Mouse (Mus musculus) spleen, postnatal 4 days (tissue): ENCODE measurements at regions not wholly inside any gene's neighbourhood (a gene's known extent, or its start where the extent isn't known, plus 50 kb on each side); places are given as distances from the start of the nearest gene placed in this dataset.

Source experiments
- DNase-seq, 2 experiments: peaks; one replicate each; pipeline ENCODE4 v3.0.0; 2022; ENCODE audit warnings: low spot score in 2 of 2

DNA sequence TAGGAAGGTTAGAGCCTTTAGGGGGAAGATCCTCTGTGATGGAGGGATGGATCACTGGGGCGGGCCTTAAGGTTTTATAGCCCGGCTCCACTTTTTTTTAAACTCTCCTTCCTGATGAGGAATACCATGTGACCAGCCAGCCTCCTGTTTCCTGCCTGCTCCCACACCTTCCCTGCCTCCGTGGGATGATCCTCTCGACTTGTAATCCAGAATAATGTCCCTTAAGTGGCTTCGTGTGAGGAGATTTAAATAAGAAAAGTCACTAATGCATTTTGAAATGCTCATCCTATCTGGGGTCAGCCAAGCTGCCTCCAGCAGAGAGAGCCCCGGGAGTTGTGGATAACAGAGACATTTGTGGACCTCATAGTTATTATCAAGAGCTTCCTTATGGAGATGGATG is 200.0 kb upstream of the Sulf2 start:
- DNase-seq = no peak

DNA sequence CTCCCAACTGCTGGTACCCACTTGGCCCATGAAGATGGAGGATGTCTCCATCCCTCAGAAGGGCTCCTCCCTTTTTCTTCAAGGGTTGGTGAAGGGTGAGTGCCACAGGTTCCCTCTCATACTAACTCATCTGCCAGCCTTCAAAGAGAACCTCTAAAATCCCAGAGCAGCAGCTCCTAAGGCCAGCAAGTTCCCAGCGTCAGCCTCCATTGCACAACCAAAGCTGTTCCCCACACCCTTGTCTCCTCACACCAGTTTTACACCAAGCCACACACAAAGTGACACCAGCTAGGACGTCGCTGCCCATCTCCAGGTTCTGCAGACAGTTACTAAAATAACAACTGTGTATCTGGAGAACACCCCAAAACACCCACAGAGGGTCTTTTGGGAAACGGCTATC is 198.9 kb upstream of the Sulf2 start:
- no peak for DNase-seq

DNA sequence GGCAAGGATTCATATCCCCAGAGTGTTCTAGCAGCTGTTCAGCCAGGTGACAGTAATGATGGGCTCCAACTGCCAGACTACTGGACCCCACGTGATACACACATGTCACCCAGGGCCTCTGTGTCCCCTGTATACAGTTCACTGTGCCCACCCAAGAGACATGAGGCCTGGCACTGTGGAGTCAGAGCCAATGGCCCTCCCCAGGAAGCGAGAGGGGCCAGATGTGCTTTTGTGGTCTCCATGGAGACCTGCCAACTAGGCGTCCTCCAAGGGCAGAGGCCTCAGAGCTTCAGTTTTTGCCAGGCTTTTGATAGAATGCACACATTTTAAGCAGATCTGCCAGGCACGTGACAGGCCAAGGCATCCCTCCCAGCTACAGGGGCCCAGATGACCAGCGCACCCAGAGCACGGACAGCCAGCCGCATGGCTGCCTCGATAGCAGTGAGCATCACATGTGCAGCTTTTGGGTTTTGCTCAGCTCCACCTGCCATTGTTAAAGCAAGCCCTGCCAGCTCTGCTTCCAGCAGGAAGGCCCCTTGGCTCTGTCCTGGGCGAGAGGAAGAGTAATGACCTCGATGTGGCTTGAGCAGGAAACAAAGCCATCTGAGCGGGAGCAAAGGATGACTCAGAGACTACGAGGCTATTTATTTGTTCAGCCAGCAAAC is 198.1 kb upstream of the Sulf2 start:
- DNase-seq = no peak

DNA sequence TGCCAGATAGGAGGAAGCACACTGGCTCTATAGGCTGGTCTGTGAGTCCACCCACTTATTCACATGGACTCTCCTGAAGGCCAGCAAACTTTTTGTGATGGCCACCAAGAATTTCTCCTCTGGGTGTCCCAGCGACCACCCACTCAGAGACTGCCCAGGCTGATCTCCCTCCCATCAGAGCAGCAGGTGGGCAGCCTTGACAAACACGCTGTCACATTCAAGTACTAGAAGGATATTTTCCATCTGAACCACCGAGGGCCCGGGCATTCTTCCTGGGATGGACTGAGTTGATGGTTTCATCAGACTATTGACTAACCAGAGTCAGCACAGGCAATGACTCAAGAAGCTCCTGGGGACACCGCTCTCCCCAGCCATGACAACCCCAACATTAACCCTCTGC is 196.5 kb upstream of the Sulf2 start:
- DNase-seq = no peak

DNA sequence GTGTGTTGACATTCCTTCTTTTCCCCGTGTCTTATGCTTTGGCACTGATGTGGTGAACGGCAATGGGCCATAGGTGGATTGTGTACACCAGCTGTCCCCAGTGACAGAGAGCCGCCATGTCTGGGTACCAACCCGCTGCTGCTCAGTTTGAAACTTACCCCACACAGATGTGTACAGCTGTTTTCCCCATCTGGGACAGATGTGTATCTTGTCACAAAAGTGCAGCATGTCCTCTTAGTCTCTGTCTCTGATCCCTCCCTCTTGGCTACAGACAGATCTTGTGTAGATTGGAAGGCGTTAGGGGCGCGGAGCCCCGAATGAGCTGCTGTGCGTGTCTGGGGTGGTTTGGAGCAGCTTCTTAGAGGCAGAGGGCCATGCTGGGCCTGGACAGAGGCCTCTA is 196.1 kb upstream of the Sulf2 start:
- no peak for DNase-seq

DNA sequence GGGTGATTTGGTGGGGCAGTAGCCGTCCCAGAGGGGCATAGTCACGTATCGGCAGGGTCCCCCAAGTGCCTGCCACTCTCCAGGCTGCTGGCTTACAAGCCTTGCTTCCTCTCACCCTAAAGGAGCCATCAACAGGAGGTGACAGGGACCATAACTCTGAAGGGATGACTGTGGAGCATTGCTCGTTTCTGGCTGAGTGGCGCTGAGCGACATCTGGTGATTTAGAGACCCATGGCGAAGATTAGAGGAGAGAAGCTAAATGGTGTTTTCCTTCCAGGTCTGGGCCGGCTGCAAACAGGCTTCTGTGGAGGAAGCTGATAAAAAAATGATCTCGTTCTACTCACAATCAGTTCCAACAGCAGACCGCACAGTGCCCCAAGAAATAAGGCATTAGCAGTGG is 193.2 kb upstream of the Sulf2 start:
- no peak for DNase-seq

DNA sequence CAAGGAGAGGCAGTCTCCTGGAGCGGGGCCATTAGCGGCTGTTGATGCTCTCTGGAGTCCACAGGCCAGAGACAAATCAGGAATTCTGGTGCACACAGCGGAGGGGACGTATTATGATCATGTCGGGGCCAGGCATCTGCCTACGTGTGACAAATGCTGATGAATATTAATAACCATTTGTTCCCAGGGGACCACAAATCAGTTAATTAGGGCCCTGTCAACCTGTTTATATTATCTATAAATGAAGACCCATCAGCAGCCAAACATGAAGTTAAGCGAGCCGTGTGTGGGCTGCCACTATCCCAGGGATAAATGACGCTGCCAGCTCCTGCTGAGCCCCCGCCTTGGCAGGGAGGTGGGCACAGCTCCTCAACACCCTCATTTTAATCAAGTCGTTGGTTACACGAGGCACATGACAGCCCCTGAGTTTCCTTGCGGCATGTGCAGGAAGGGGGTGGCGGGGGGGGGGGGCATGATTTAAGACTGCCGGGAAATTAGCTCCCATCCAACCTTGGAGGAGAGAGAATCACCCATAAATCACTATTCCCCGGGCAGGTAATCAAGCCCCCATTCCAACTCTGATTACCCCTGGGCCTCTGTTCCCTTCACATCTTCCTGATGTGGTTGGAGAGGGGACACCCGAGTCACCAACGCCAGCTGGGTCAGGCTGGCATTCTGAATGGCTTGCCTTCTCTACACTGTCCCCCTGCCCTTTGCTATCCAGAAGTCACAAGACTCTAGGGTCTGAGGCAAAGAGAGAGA is 191.1 kb upstream of the Sulf2 start:
- no peak for DNase-seq

DNA sequence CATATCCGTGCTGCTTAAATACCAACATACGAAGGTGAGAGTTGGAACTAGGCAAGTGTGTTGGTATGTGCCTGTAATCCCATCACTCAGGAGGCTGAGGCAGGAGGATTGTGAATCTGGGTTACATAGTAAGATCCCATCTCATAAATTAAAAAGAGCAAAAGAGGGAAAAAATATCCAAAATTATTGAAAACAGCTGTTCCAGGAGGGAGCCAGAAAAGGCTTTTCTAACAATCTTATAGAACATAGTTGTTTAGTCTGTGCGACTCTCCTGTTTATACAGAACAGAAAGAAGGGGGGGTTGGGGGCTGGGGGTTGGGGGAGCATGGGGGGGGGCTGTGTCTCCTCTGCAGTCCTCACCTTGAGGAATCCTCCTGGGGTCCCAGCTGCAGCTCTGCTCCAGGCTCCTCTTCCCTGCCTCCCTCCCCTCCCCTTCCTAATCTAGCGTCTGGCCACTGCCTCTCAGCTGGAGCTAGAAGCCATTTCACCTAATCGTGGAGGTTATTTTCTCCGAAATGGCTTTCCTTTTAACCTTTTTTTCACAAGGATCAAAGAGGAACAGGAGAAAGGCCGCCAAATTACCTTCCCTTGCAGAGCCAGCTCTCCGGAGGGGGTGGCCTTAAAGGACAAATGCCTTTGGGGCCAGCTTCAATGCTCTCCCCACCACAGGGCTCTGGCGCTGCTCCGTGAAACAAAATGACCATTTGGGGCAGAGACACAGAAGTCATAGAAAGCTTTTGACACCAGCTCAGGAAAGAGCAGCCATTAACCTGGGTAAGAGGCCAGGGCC is 188.3 kb upstream of the Sulf2 start:
- DNase-seq = no peak

DNA sequence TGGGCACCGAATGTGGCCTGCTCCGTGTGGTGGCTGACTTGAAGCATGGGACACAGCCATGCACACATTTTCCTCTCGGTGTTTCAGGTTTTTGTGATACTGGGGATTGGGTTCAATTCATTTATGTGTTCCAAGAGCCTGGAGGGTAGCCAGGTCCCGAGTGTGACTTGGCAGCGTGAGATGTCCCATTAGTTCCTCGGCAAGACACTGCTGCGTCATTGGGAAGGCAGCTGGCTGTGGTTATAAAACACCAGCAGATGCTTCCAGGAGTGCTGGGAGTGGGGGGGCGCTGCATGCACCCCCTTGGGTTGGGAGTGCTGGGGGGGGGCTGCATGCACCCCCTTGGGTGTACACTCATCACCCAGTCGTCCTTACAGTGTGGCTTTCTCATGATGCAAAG is 186.9 kb upstream of the Sulf2 start:
- no peak for DNase-seq

DNA sequence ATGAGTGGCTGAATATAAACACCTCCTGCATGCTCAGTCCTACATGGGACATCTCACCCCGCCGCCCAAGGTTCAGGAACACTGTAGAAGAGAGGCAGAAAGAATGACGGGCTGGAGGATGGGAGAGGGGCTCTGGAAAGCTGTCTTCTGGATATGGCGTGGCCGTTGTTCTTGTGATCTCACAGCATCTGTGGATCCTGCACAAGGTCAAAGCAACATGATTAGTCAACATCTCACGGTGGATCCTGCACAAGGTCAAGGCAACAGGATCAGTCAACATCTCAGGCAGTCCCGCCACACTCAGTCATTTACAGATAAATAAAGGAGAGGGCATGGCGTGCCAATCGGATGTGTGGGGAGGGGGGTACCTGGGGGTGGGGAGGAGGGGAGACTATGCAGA is 184.7 kb upstream of the Sulf2 start:
- DNase-seq = no peak

DNA sequence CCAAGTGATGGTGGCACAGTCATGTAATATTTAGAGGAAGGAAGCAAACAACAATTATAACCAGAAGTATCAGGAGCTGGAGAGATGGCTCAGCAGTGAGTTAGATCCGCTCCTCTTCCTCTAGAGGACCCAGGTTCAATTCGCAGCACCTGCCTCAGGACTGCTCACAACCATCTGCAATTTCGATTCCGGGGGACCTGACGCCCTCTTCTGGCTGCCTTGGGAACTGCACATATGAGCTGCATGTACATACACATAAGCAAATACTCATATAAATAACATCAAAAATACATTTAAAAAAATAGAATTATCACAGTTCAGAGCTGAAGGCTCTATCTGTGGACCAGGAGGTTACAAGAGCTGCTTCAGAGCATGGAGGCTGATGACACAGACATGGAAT is 184.0 kb upstream of the Sulf2 start:
- no peak for DNase-seq

DNA sequence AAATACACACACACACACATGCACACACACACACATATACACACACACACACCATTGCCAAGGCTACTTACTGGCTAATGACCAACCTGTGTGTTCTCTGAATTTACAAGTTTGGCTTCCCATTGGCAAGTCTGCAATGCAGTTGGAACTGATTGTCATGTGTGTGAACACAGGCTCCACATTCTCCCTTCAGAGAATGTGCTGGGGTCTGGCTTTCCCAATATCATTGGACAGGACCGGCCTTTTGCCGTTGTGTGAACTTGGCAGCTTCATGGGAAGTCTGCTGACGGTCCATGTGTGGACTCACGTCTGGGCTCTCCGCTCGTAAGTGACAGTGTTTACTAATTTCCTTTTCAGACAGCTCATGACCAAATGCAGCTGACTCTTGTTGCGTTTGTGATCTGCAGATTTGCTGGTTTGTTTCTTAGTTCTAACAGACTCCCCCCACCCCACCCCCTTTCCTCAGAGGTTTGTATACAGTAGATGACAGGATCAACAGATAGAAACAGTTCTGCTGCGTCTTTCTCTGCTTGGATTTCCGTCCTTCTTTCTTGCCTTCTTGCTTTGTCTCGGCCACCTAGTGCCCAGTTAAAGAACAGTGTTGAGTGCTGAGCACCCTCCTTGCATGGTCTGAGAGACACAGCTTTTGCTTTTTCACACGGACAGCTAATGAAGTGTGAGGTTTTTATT is 183.1 kb upstream of the Sulf2 start:
- no peak for DNase-seq

DNA sequence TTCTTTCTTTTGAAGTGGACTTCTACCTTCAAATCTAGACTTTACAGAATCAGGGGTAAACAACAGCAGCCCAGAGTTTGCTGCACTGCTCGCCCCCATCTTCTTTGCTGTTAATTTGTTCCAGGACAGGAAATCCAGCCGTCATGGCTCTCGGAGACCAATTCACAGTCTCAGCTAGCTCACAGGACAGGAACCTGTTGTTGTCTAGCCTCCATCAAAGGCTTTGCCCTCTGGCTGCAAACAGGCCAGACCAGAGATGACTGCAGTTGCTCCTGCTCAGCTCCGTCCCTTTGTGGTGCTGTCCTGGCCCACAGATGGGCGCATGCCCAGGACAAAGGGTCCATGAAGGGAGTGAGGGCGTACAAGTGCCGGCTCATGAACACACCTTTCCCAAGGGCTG is 182.2 kb upstream of the Sulf2 start:
- DNase-seq = no peak

DNA sequence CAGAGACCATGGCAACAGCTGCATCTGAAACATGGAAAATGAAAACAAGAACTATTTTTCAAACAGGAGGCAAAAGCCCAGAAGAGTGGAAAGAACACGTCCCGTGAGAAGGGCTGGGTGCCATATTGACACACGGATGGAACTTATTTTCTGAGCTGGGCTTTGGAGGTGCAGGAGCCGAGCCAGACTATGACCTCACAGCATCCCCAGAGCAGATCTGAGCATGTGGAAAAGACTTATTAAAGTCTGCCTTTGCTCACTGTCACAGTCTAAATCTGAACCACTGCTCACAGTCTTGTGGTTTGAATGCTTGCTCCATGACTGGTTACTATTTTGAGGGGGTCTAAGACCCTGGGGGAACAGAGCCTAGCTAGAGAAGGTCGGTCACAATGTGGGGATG is 180.2 kb upstream of the Sulf2 start:
- DNase-seq = no peak

DNA sequence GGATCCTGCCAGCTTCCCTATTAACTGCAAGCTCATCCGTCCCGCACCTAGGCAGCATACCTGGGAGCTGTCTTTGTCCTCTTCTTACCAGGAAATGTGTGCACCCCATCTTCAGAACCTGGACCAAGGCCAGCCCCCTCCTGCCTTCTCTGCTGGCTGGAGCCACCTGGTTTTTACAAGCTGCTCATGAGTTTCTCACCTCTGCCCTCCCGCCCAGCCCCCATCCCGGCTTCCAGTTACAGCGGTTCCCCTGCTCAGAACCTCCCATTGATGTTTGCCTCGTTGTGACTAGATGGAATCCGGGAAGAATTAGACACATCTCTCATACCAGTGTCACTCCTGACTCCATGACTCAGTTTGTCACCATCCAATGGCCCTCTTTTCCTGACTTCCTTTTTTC is 179.1 kb upstream of the Sulf2 start:
- no peak for DNase-seq

DNA sequence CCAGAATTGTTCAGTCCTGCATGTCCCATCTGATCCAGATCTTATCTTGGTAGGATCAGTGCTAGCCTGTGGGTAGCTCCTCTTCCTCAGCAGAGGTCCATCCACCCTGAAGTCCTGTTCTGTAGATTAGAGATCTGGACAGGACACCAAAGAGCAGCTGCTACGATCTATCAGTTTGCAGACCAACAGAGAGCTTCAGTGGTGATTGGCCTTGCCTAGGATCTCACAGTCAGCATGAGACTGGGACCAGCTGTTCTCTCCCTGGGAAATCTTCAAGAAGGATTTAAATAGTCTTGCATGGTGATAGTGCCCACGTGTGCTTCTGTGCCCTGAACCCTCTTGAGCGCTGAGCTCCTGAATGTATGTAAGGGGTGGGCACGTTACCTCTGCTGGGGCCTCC is 178.4 kb upstream of the Sulf2 start:
- no peak for DNase-seq

DNA sequence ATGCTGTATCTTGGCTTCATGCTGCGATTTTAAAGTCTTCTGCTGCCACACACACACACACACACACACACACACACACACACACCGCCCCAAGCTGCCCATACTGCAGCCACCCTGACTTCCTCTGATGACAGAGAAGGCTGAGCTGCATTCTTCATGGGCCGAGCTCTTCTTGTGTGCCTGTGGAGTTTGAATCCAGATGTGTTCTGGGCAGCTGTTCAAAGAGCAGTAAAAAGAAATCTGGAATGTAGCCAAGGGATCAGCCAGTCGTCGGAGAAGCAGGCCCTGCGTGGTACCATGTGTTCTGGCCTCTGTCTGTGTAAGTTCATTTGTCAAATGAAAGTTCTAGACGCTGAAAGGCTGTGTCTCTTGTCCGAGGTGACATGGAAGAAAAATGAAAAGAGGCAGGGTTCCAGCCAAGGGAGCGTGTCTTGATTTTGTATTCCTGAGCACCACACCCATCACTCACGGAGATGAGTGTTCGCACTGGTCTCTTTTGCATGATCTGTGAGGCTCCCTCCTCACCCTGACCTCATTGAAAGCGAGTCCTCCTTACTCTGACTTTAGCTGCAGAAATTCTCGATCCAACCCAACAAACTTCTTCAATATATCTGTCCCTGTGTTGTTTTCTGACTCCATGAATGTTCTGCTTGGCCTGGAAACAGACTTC is 177.4 kb upstream of the Sulf2 start:
- DNase-seq = no peak

DNA sequence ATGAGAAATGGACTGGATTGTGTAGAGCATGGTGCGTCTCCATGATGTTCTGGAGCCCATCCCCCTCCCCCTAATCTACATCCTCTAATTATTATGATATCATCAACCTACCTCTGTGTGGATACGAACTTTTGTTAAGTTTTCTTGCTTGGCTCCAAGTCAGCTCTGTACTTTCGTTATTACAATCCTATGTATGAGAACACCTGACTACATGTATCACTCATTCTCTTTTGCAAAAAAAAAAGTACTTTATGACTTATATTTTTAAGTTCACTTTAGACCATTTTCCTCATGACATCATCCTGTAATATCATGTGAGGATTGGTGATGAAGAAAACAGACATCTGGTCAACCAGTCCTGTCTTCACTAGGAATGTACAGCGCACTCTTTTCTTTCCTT is 175.7 kb upstream of the Sulf2 start:
- DNase-seq = no peak

DNA sequence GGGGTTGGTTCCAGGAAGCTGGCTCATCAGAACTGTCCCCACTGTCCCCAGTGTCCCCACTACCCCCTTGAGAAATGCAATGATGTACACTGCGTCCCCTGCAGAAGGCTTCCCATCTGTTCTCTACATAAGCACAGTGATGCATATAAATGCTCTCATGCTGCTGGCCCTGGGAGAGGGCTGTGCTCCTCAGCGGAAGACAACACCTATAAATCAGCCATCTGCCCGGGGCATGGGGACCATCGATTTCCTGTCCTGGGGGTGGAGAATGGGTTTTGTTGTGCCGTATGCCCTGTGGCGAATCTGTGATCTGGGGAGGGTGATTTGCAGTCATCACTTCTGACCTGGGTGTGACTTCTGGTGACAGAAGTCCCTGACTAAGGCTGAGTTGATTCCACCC is 174.9 kb upstream of the Sulf2 start:
- DNase-seq = no peak

DNA sequence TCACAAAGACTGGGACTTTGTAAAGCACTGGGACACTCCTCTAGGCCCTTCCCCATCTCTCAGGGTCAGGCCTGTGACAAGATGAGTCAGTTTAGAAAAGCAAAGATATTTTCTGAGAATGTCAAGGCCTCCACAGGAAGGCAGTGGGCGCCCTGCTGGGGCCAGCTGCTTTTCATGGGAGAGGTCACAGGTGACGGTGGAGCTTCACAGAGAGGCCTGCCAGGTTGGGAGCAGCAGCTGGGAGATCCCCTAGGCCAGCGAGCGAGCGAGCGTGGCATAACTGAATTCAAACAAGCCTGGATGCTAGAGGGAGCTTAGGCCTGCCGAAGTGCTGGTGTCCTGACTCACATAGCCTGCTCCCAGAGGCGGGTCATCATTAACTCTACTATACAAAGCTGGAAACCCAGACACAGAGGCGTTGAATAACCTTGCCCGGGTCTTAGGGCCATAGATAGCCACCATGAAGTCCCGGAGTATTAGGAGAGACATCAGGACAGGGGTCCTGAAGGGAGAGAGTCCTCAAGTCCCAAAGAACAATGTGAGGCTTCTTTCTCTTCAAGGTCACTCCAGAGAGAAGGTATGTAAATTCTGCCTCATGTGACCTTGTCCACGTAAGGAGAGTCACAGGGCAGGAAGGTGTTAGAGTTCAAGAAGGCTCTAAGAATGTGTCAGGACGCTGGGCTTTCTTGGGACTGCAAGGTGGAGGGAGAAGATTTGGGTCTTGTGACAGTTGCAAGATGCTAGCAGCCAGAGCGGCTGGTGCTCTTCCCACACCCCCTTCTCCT is 174.3 kb upstream of the Sulf2 start:
- DNase-seq = no peak

DNA sequence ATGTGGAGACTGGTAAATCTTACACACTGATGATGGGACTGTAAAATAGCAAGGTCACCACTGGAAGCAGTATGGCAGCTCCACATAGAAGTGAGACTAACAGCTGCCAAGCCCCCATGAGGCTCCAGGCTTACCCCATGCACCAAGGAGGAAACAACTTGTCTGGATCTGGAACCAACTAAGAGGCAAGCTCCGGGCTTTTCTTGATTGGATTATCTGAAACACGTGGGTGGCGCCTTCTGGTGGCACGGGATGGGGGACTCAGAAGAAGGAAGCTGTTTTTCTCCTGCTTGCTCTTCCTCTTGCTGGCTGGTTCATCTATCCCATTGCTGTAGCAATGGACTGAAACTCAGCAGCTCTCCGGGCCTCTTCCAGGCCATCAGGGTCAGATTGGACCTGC is 171.5 kb upstream of the Sulf2 start:
- DNase-seq = no peak
